Mouse (Mus musculus) MEL (cell line): ENCODE results near the gene 1110008P14Rik.

ENCODE experiments used
- CTCF ChIP-seq, 3 experiments: IDR thresholded peaks in 2 of 3; conservative IDR thresholded peaks in 1 of 3; 2 replicates each; pipeline ENCODE4 v1.5.1; 2011 to 2012; ENCODE audit warnings: low read length in 3 of 3, low read depth in 2 of 3, mild to moderate bottlenecking in 2 of 3, improper control_type of control experiment in 1 of 3, inconsistent platforms in 1 of 3, mixed read lengths in 1 of 3, moderate library complexity in 1 of 3; ENCODE audit not compliant: control insufficient read depth in 1 of 3, insufficient read depth in 1 of 3, poor library complexity in 1 of 3, severe bottlenecking in 1 of 3
- POLR2AphosphoS5 ChIP-seq: IDR thresholded peaks from 2 replicates; pipeline ENCODE4 v1.6.1; 2012; ENCODE audit warnings: low read depth, borderline replicate concordance, mild to moderate bottlenecking, inconsistent platforms, low read length, moderate library complexity, mixed read lengths
- ZKSCAN1 ChIP-seq: IDR thresholded peaks from 2 replicates; pipeline ENCODE4 v1.6.1; 2012; ENCODE audit warnings: low read depth, mild to moderate bottlenecking, inconsistent platforms, low read length, improper control_type of control experiment, moderate library complexity

DNA sequence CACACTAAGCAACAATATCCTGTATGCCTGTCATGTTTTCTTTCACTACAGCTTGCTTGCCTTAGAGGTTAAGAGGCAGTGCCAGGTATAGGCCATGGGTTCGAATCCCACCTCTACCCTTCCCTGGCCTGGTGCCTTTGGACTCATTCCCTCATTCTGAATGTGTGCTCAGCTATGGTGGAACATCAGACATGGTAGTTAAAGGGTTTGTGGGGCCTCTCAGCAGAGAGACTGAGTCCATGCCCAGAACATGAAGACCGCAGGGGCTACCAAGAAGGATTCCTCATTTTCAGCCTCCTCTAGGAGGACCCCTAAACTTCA lies 38.4 kb downstream of the 1110008P14Rik start:
- TF ChIP-seq POLR2AphosphoS5: no peak
- no peak for TF ChIP-seq ZKSCAN1
- TF ChIP-seq CTCF (IDR thresholded peaks at IDR 0.05 in 2 of 3, conservative IDR thresholded peaks at IDR 0.05 in 1 of 3; ENCODE audit: control insufficient read depth in 1 of 3, insufficient read depth in 1 of 3, low read depth in 2 of 3, low read length in 3 of 3, poor library complexity in 1 of 3, severe bottlenecking in 1 of 3): no peak
